Mouse (Mus musculus) thymus, postnatal 36 days (tissue): Measurements from ENCODE around the gene Jagn1.

ENCODE experiments used
- DNase-seq, 2 experiments: peaks; one replicate each; pipeline ENCODE4 v3.0.0; 2022; ENCODE audit warnings: mixed read lengths in 2 of 2

Jagn1 gene

GRCm38 (mm10) chr6:113435664-113436205 lies 6.6 kb upstream of the Jagn1 start, which contains the start of gene Cidec:
Gene Cidec, minus strand, starts transcription at chr6:113435760.
- no peak for DNase-seq

- no peak for DNase-seq
Measured at GRCm38 (mm10) chr6:113437135-113437534, 5.2 kb upstream of the Jagn1 start.

GRCm38 (mm10) chr6:113438721-113439430 lies 3.5 kb upstream of the Jagn1 start:
- DNase-seq = no peak

GRCm38 (mm10) chr6:113440686-113441085 lies 1.7 kb upstream of the Jagn1 start:
- no peak for DNase-seq

- peak; percentile 76 to 81 for DNase-seq
Measured at GRCm38 (mm10) chr6:113441147-113441680, 1.2 kb upstream of the Jagn1 start.

GRCm38 (mm10) chr6:113442087-113442441 lies 305 bp upstream of the Jagn1 start:
- DNase-seq = no peak

- DNase-seq = no peak
Measured at GRCm38 (mm10) chr6:113443091-113443490, 722 bp downstream of the Jagn1 start.

- DNase-seq = no peak
Measured at GRCm38 (mm10) chr6:113444207-113444965, 2.0 kb downstream of the Jagn1 start.

- no peak for DNase-seq
Measured at GRCm38 (mm10) chr6:113447639-113448038, 5.3 kb downstream of the Jagn1 start.

GRCm38 (mm10) chr6:113451839-113452238 lies 9.5 kb downstream of the Jagn1 start:
- no peak for DNase-seq

- peak in 1 of 2 experiments; percentile 25 for DNase-seq
Measured at GRCm38 (mm10) chr6:113455007-113455406, 12.6 kb downstream of the Jagn1 start.

- DNase-seq = peak; percentile 56 to 73
Measured at GRCm38 (mm10) chr6:113457952-113458534, 15.7 kb downstream of the Jagn1 start, which contains the start of gene Il17re. Gene Il17re, plus strand, starts transcription at chr6:113458484.

- peak; percentile 27 to 43 for DNase-seq
Measured at GRCm38 (mm10) chr6:113458635-113459034, 16.3 kb downstream of the Jagn1 start.

GRCm38 (mm10) chr6:113464040-113464439 lies 21.7 kb downstream of the Jagn1 start:
- no peak for DNase-seq

GRCm38 (mm10) chr6:113465602-113466001 lies 23.2 kb downstream of the Jagn1 start:
- DNase-seq = no peak

- DNase-seq = no peak
Measured at GRCm38 (mm10) chr6:113468512-113468911, 26.1 kb downstream of the Jagn1 start.

GRCm38 (mm10) chr6:113469021-113469420 lies 26.7 kb downstream of the Jagn1 start:
- DNase-seq = peak; percentile 79 to 80

- DNase-seq = peak; percentile 68 to 69
Measured at GRCm38 (mm10) chr6:113469432-113469831, 27.1 kb downstream of the Jagn1 start.

- DNase-seq = no peak
Measured at GRCm38 (mm10) chr6:113471297-113471936, 29.0 kb downstream of the Jagn1 start, which contains the start of gene Il17rc. Gene Il17rc, plus strand, starts transcription at chr6:113471427.

GRCm38 (mm10) chr6:113472061-113472460 lies 29.7 kb downstream of the Jagn1 start:
- no peak for DNase-seq

- no peak for DNase-seq
Measured at GRCm38 (mm10) chr6:113473246-113473645, 30.9 kb downstream of the Jagn1 start.

GRCm38 (mm10) chr6:113473715-113474114 lies 31.3 kb downstream of the Jagn1 start:
- no peak for DNase-seq
